Mouse (Mus musculus): Measurements from ENCODE around the gene Ankrd11.

The Ankrd11 gene

GRCm38 (mm10) chr8:122960932-122961331, 81.1 kb downstream of the Ankrd11 start:
- no peak for DNase-seq

- DNase-seq: no peak
Observed at GRCm38 (mm10) chr8:122960323-122960722, 81.8 kb downstream of the Ankrd11 start.

DNA sequence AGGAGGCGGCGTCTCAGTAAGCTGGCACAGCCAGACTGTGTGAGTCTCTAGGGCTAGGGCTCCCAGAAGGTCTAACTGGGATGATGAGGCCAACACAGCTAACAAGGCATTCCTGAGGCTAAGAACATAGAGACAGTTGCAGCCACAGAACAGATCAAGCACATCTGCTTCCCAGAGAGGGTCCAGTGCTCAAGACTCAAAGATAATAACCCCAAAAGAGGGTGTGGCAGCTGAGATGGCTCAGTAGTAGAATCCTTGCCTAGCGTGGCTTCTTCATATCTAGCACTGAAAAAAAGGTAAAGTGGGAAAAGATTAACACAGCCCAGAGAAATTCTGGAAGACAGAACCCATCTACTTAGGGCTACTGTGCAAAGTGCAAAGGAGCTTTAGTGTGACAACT, 86.1 kb downstream of the Ankrd11 start:
- DNase-seq: no peak

DNA sequence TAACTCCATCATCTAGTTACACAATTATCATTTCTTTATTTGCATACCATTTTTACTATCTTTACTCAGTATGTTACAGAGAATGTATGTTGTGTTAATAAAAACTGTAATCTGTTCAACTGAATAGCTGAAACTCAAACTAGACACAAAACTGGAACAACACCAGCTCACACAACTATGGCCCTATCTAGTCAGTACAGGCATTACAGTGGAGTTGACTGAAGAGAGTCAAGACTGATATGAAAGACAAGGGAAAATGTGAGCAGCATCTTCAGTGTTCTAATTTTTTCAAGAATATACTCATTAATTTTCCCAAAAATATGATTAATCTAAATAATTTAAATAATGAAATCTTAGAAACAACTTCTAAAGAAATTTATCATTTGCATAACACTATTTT, 86.9 kb downstream of the Ankrd11 start:
- DNase-seq: no peak

GRCm38 (mm10) chr8:122954090-122954799, 87.8 kb downstream of the Ankrd11 start:
- DNase-seq: no peak

DNA sequence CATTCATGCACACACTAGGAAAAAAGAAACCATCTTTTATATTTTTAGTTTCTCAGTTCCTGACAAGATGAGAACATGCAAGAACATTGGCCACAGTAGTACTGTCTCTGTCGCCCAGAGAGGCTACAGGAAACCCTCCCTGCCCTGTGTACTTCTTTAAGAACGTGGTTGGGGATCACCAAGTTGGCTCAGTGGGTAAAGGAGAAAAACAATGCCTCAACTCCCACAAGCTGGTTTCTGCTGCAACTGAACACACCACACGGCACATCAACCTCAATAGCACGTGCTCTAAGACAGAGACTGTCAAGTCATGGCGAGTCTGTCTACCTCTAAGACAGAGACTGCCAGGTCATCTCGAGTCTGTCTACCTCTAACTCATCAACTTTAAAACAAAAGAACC, 89.0 kb downstream of the Ankrd11 start:
- no peak for DNase-seq

GRCm38 (mm10) chr8:122951456-122951855, 90.6 kb downstream of the Ankrd11 start:
- DNase-seq: no peak

- no peak for DNase-seq
Observed at GRCm38 (mm10) chr8:122949701-122950100, 92.4 kb downstream of the Ankrd11 start.

DNA sequence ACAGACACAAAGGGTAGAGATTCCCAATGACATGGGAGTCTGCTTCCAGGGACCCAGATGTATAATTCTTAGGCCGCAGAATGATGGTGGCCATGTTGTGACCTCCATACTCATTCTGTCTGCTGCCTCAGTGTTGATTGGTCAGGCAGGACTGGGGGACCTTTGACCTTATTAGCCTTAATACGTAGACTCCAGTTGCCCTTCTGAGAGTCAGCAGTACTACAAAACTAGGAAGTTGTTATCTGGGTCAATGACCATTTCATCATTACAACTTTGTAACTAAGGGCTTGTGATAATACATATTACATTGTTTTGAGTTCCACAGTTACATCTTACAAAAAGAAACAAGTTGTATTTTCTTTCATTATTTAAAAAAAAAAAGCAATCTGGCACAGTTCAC, 96.3 kb downstream of the Ankrd11 start:
- DNase-seq: no peak

GRCm38 (mm10) chr8:122942803-122943713, 99.0 kb downstream of the Ankrd11 start:
- DNase-seq: no peak

- DNase-seq: peak in 1 of 2 experiments; percentile 13
Observed at GRCm38 (mm10) chr8:122938591-122938990, 103.5 kb downstream of the Ankrd11 start.

DNA sequence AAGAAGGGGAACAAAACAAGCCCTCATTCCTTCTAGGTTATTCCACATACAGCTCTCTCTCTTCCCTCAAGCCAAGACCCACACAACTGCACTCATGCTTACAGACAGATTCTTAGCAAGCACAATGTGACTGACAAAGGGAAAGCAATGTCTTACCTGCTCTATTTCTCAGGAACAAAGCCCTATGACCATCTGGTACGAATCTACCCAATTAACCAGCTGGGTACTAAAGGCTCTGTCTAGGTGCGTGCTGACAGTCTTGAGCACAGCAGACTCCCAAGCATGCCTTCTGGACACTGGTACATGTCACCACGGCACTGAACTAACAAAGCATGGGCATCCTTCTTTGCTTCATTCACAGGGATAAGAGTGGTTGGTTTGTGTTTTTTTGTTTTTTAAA, 103.9 kb downstream of the Ankrd11 start:
- DNase-seq: no peak

DNA sequence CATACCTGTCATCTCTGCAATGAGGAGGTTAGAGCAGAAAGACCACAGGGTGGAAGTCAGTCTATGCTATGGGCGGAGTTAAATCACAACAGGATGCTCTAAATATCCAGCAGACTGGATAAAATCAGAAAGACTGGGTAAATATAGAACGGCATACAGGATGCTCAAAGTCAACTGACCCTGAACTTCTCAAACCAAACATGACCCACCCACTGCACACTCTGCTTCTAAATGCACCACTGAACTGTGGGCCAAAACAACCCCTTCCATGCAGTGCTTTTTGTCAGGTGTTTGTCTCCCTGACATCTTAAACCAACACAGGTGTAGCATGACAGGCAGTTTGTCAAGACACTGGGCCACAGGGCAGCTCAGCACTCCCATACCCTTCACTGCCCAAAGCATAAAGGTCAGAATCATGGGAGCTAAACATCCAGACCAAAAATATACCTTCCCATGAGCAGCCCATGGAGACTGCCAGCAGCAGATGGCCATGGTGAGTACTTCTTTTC, 104.5 kb downstream of the Ankrd11 start:
- no peak for DNase-seq

DNA sequence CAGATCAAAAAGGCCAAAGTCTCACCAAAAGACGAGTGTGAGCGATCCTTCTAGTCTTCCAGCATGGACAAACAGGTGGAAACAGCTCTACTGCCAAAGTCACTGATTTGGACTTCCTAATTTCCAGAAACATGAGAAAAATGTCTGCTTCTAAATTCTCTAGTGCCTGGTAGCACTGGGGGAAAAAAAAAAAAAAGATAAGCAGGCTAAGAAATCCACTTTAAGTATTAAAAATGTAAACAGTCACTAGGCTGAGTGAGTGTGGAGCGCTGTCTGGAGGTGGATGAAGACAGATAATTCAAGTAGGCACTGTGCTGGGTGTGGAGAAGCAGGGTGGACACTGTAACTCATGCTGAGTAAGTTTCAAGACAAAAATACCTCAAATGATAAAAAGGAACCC, 106.2 kb downstream of the Ankrd11 start:
- no peak for DNase-seq

DNA sequence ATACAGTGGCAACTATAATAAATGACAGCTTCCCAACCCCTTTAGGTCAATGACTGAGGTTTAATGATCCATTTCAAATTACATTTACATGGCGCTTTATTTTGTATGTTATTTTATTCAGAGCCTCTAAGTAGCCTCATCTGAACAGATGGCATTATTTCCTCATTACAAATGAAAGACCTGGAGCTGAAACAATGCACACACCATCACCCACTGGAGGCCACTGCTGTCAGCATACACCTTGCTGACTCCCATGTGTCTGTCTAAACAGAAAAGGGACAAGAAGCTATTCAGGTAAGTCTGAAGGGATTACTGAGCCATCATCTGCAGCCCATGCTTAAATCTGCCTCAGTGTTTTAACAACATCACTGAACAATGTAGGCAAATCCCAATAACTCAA, 107.0 kb downstream of the Ankrd11 start:
- no peak for DNase-seq

DNA sequence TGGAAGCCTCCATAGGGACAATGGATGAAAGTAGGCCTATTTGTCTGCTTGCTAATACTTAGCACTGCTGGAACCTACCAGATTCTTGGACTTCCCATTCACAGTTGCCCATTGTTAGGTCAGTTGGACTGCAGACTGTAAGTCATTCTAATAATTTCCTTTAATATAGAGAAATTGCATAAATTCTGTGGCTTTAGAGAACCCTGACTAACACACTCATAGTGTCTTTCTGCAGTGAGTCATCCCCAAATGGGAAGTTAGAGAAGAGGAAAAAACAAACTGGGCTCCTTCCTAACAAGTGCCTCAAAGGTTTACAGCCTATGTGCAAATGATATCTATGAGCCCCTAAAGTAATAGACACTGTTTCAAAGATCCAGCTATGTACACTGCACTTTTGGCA, 108.1 kb downstream of the Ankrd11 start:
- no peak for DNase-seq

GRCm38 (mm10) chr8:122932561-122932959, 109.5 kb downstream of the Ankrd11 start:
- no peak for DNase-seq

- DNase-seq: no peak
Observed at GRCm38 (mm10) chr8:122931834-122932560, 110.1 kb downstream of the Ankrd11 start.

- no peak for DNase-seq
Observed at GRCm38 (mm10) chr8:122928631-122929224, 113.3 kb downstream of the Ankrd11 start.

DNA sequence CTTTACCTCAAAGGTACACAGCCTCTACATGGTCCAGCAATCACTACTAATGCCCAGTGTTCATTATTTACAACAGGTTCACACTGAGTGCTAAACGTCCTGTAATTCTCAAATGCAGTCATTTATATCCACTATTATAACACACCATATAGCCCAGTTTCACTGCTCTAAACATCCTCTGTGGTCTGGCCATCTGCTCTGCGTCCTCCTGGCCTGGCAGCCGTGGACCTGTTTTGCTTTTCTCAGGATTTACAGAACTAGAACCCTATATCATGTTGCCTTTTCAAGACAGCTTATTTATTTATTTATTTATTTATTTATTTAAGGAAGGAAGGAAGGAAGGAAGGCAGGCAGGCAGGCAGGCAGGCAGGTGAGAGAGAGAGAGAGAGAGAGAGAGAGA, 114.2 kb downstream of the Ankrd11 start:
- no peak for DNase-seq

- no peak for DNase-seq
Observed at GRCm38 (mm10) chr8:122926782-122927181, 115.3 kb downstream of the Ankrd11 start.

DNA sequence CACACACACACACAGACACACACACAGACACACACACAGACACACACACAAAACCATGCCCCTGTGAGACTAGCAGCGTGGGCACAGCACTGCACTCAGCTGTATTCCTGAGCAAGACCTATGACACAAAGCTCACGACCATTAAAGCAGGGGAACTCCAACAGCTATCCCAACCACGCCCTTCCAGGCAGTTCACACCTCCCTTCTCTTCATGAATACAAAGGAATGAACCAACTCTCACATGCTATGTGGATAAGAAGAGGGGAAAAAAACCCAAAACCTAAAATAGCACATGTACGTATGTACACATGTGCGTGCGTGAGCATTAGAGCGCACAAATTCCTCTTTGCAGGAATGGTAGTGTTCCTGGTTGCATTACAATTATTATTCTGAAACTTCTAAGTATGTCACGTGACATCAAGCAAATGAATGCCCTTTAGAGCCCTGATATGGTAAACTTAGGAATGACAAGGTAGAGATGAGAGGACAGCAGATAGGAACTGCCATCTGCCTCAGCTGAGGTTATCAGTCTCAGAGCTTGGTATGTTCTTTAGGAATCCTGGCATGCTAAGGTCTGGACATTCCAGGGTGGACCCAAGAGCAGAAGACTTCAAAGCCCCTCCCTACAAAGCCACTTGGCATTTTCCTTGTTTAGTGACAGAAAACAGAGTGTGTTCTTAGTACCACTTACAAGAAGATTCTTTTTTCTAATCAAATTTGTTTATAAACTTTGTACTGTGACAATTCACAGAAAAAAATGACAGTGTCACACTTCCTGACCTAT, 115.9 kb downstream of the Ankrd11 start:
- no peak for DNase-seq

Measured in kidney, adult 8-10 months (tissue).